ENCODE assay signal across 9 mouse cellular contexts in genomic region chr6:127337398-127337871, GRCm38 (mm10).
DNase-seq lines count a peak whose midpoint lies in the region; ATAC-seq and TF ChIP-seq lines count a peak whose summit lies in the region.
"Had no signal": no experiment of that assay in that cellular context is flagged by ENCODE, and none has a peak within 500 bp of the region (broad histone marks: within the 10 kb centered on the region; RNA-seq: fewer than 3 reads in every experiment).

No protein-coding gene starts in this region.

- peaks cover 49% of the 10 kb centered on the region for H3K4me1 ChIP-seq in intestine, embryonic 16.5 days (ENCODE audit: control insufficient read depth, insufficient read depth, low read length)
- H3K4me1 ChIP-seq in stomach, embryonic 15.5 days: peaks cover 35% of the 10 kb centered on the region
- no peaks in the 10 kb centered on the region for H3K4me1 ChIP-seq in cerebellum, adult 2 months (ENCODE audit: control insufficient read depth, insufficient read depth, low read length)

- no peak for DNase-seq in frontal cortex, postnatal 36 days (ENCODE audit: low spot score in 2 of 2)
- DNase-seq in retina, postnatal 1 day: peak; percentile 25
- no peak for DNase-seq in retina, embryonic 14.5 days (ENCODE audit: low spot score)
- DNase-seq in cerebellum, adult 2 months: no peak
- no peak for DNase-seq in left cerebral cortex, postnatal 36 days (ENCODE audit: low spot score in 2 of 2)
- DNase-seq: B cell, adult 2 months had no signal

- H3K4me3 ChIP-seq in intestine, embryonic 16.5 days (ENCODE audit: low read length): no peak overlapping the region
- no peak overlapping the region for H3K4me3 ChIP-seq in stomach, embryonic 15.5 days (replicated peaks)
- H3K4me3 ChIP-seq in cerebellum, adult 2 months (replicated peaks; ENCODE audit: insufficient read depth, low read depth, low read length): no peak overlapping the region

- peak overlapping the region; percentile 21; the same call in 1 of the 2 replicates for H3K9ac ChIP-seq in intestine, embryonic 16.5 days (ENCODE audit: low read depth, low read length)
- H3K9ac ChIP-seq in stomach, embryonic 15.5 days: no peak overlapping the region

- no peak overlapping the region for H3K4me2 ChIP-seq in intestine, embryonic 16.5 days (ENCODE audit: low read depth, low read length)
- H3K4me2 ChIP-seq in stomach, embryonic 15.5 days: peak overlapping the region; percentile 24; the same call in 1 of the 2 replicates

- 50% methylated on average over 15 of the region's 15 CpGs for WGBS in intestine, embryonic 16.5 days
- 44% methylated on average over 15 of the region's 15 CpGs for WGBS in stomach, embryonic 15.5 days
- WGBS in cerebellum, adult 2 months: 12% methylated on average over 15 of the region's 15 CpGs

- no peak overlapping the region for H3K27ac ChIP-seq in intestine, embryonic 16.5 days (ENCODE audit: low read length)
- H3K27ac ChIP-seq in stomach, embryonic 15.5 days: peak overlapping the region; percentile 55
- no peak overlapping the region for H3K27ac ChIP-seq in cerebellum, adult 2 months (ENCODE audit: insufficient read depth, low read length)

- intact Hi-C loops in left cerebral cortex, postnatal 36 days (cut with DNase I): no loop called here

- no peaks in the 10 kb centered on the region for H3K36me3 ChIP-seq in intestine, embryonic 16.5 days (ENCODE audit: control insufficient read depth, insufficient read depth, low read length)
- no peaks in the 10 kb centered on the region for H3K36me3 ChIP-seq in stomach, embryonic 15.5 days

- ATAC-seq in frontal cortex, adult (ENCODE audit: low TSS enrichment): 0 out of 2 replicates have a peak, but pooled peaks have one; percentile 10
- no peak for ATAC-seq in intestine, embryonic 16.5 days
- no peak for ATAC-seq in stomach, embryonic 15.5 days (ENCODE audit: insufficient read depth, low FRiP score, low read depth)

- TF ChIP-seq CTCF in cerebellum, adult 2 months (IDR thresholded peaks at IDR 0.05; ENCODE audit: borderline replicate concordance, insufficient read depth, low read depth, low read length): no peak

- no peak for TF ChIP-seq POLR2A in cerebellum, adult 2 months (IDR thresholded peaks at IDR 0.05; ENCODE audit: borderline replicate concordance, insufficient read depth, low read length)

- no peaks in the 10 kb centered on the region for H3K9me3 ChIP-seq in intestine, embryonic 16.5 days (ENCODE audit: control insufficient read depth, low read length)
- no peaks in the 10 kb centered on the region for H3K9me3 ChIP-seq in stomach, embryonic 15.5 days

- H3K27me3 ChIP-seq in intestine, embryonic 16.5 days (replicated peaks; ENCODE audit: control insufficient read depth, insufficient read depth, low read length): no peaks in the 10 kb centered on the region
- H3K27me3 ChIP-seq in stomach, embryonic 15.5 days (replicated peaks): no peaks in the 10 kb centered on the region
- no peaks in the 10 kb centered on the region for H3K27me3 ChIP-seq in cerebellum, adult 2 months (ENCODE audit: control insufficient read depth, insufficient read depth, low read length)
